ENCODE assay signal across 13 mouse cellular contexts in the genomic region with DNA sequence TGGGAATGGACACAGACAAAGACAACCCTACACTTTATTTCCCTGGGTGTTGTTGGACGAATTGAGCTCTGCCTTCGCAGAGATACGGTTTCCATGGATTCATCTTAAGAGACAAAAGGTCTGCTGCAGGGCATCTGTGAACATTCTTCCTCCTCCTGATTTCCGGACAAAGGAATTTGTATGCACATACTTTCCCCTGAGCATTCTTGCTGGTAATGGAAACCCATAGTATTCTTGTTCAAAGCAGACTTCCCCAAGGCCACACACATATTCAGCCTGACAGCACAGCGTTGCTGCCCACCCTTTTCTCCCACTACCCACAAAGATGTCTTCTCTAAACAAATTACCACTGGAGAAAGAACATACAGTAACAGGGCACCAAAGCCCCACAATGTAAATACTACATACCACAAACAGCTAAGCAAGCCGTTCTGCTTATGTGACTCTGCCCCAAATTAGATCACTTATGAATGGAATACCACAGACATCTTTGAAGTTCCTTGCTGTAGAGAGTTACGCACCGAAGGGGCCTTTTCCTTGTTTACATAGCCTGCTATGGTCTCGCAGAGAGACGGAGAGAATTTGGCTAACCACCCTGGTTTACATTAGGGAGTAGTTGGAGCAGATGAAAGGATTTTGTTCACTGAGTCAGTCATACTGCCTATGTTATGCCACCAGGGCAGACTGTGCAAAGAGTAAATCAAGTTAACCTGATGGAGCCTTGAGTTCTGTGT.
DNase-seq lines count a peak whose midpoint lies in the region; ATAC-seq and TF ChIP-seq lines count a peak whose summit lies in the region.
"Had no signal": no experiment of that assay in that cellular context is flagged by ENCODE, and none has a peak within 500 bp of the region (broad histone marks: within the 10 kb centered on the region; RNA-seq: fewer than 3 reads in every experiment).

No protein-coding gene starts in this region.

- TF ChIP-seq POLR2A in cerebellum, adult 2 months (IDR thresholded peaks at IDR 0.05; ENCODE audit: borderline replicate concordance, insufficient read depth, low read length), result no peak

- no peak for TF ChIP-seq CTCF in cerebellum, adult 2 months (IDR thresholded peaks at IDR 0.05; ENCODE audit: borderline replicate concordance, insufficient read depth, low read depth, low read length)

- 35% methylated on average over 10 of the region's 10 CpGs for WGBS in neural tube, embryonic 11.5 days
- 28% methylated on average over 10 of the region's 10 CpGs for WGBS in embryonic facial prominence, embryonic 11.5 days
- WGBS in cerebellum, adult 2 months, result 42% methylated on average over 10 of the region's 10 CpGs
- 48% methylated on average over 10 of the region's 10 CpGs for WGBS in heart, embryonic 12.5 days

- intact Hi-C loops in gastrocnemius, postnatal 36 days (cut with DNase I), result no loop called here

- DNase-seq in neural tube, embryonic 11.5 days (ENCODE audit: low spot score), result peak; percentile 12
- DNase-seq in neural tube, embryonic 10.5 days (ENCODE audit: extremely low spot score, low spot score), result no peak
- peak; percentile 63 for DNase-seq in embryonic facial prominence, embryonic 11.5 days (ENCODE audit: low spot score)
- DNase-seq in mesoderm, embryonic 11.5 days (ENCODE audit: low read depth, low spot score), result peak; percentile 52
- no peak for DNase-seq in cerebellum, adult 2 months
- no peak for DNase-seq in gastrocnemius, postnatal 36 days
- DNase-seq: cerebellum, postnatal 10 days; gastrocnemius, adult 2 months; kidney, adult 2 months; layer of hippocampus, adult 9-11 months had no signal

- no peaks in the 10 kb centered on the region for H3K27me3 ChIP-seq in neural tube, embryonic 11.5 days (ENCODE audit: control insufficient read depth, insufficient read depth, low read length)
- H3K27me3 ChIP-seq in embryonic facial prominence, embryonic 11.5 days (ENCODE audit: control insufficient read depth, insufficient read depth, low read length), result no peaks in the 10 kb centered on the region
- no peaks in the 10 kb centered on the region; the same call in 1 of the 2 replicates for H3K27me3 ChIP-seq in cerebellum, adult 2 months (ENCODE audit: control insufficient read depth, insufficient read depth, low read length)
- no peaks in the 10 kb centered on the region for H3K27me3 ChIP-seq in heart, embryonic 12.5 days (replicated peaks)

- no peaks in the 10 kb centered on the region for H3K36me3 ChIP-seq in neural tube, embryonic 11.5 days (ENCODE audit: control insufficient read depth, insufficient read depth, low read length)
- no peaks in the 10 kb centered on the region for H3K36me3 ChIP-seq in embryonic facial prominence, embryonic 11.5 days (replicated peaks; ENCODE audit: control insufficient read depth, insufficient read depth, low read depth, low read length)
- H3K36me3 ChIP-seq in heart, embryonic 12.5 days, result no peaks in the 10 kb centered on the region
- H3K36me3 ChIP-seq: forebrain, embryonic 10.5 days had no signal

- no peak for ATAC-seq in neural tube, embryonic 11.5 days (ENCODE audit: insufficient read depth, low FRiP score, low TSS enrichment)
- ATAC-seq in embryonic facial prominence, embryonic 11.5 days (replicated peaks; ENCODE audit: insufficient number of reproducible peaks, low FRiP score, low TSS enrichment, low read depth), result peak; percentile 79
- no peak for ATAC-seq in heart, embryonic 12.5 days (ENCODE audit: insufficient number of reproducible peaks, low FRiP score)

- H3K4me3 ChIP-seq in neural tube, embryonic 11.5 days (ENCODE audit: low read depth, low read length), result no peak overlapping the region
- no peak overlapping the region for H3K4me3 ChIP-seq in embryonic facial prominence, embryonic 11.5 days (ENCODE audit: low read depth, low read length)
- H3K4me3 ChIP-seq in cerebellum, adult 2 months (replicated peaks; ENCODE audit: insufficient read depth, low read depth, low read length), result no peak overlapping the region
- no peak overlapping the region for H3K4me3 ChIP-seq in heart, embryonic 12.5 days
- H3K4me3 ChIP-seq: forebrain, embryonic 10.5 days; gastrocnemius, adult 2 months had no signal

- no peaks in the 10 kb centered on the region for H3K9me3 ChIP-seq in neural tube, embryonic 11.5 days (ENCODE audit: control insufficient read depth, low read length)
- no peaks in the 10 kb centered on the region for H3K9me3 ChIP-seq in embryonic facial prominence, embryonic 11.5 days (replicated peaks; ENCODE audit: control insufficient read depth, low read length)
- H3K9me3 ChIP-seq in heart, embryonic 12.5 days (replicated peaks), result no peaks in the 10 kb centered on the region
- H3K9me3 ChIP-seq: forebrain, embryonic 10.5 days had no signal

- no peaks in the 10 kb centered on the region for H3K4me1 ChIP-seq in neural tube, embryonic 11.5 days (ENCODE audit: control insufficient read depth, insufficient read depth, low read length)
- peaks cover 5% of the 10 kb centered on the region; the same call in 1 of the 2 replicates for H3K4me1 ChIP-seq in embryonic facial prominence, embryonic 11.5 days (ENCODE audit: control insufficient read depth, insufficient read depth, low read length)
- H3K4me1 ChIP-seq in cerebellum, adult 2 months (ENCODE audit: control insufficient read depth, insufficient read depth, low read length), result no peaks in the 10 kb centered on the region
- peaks cover 8% of the 10 kb centered on the region for H3K4me1 ChIP-seq in heart, embryonic 12.5 days (replicated peaks)

- no peak overlapping the region for H3K4me2 ChIP-seq in neural tube, embryonic 11.5 days (ENCODE audit: low read depth)
- H3K4me2 ChIP-seq in embryonic facial prominence, embryonic 11.5 days (ENCODE audit: low read depth, low read length), result no peak overlapping the region
- H3K4me2 ChIP-seq in heart, embryonic 12.5 days, result no peak overlapping the region

- no peak overlapping the region for H3K27ac ChIP-seq in neural tube, embryonic 11.5 days (ENCODE audit: low read depth, low read length)
- H3K27ac ChIP-seq in embryonic facial prominence, embryonic 11.5 days (replicated peaks; ENCODE audit: low read depth, low read length), result peak overlapping the region; percentile 20; the same call in 1 of the 2 replicates
- no peak overlapping the region for H3K27ac ChIP-seq in cerebellum, adult 2 months (ENCODE audit: insufficient read depth, low read length)
- no peak overlapping the region for H3K27ac ChIP-seq in heart, embryonic 12.5 days (ENCODE audit: poor library complexity, severe bottlenecking)
- H3K27ac ChIP-seq: forebrain, embryonic 10.5 days; gastrocnemius, adult 2 months; liver, embryonic 14.5 days had no signal

- H3K9ac ChIP-seq in neural tube, embryonic 11.5 days (ENCODE audit: low read length), result no peak overlapping the region
- H3K9ac ChIP-seq in embryonic facial prominence, embryonic 11.5 days (replicated peaks; ENCODE audit: low read length), result no peak overlapping the region
- no peak overlapping the region for H3K9ac ChIP-seq in heart, embryonic 12.5 days
- H3K9ac ChIP-seq: liver, embryonic 14.5 days had no signal

Comparison
In these comparisons a context has a peak if more than half of its experiments do, and no peak if none do; other contexts are left out.
1. DNase-seq: peak in neural tube, embryonic 11.5 days (single experiment), embryonic facial prominence, embryonic 11.5 days (single experiment) and mesoderm, embryonic 11.5 days (single experiment); none in neural tube, embryonic 10.5 days (single experiment), cerebellum, adult 2 months (0 of 2) and gastrocnemius, postnatal 36 days (0 of 2).